Comparison of ENCODE assay signal across 21 mouse cellular contexts in genomic region chr16:38119286-38119685, GRCm38 (mm10). TPM values are rescaled to one million over a fixed set of nuclear protein-coding genes. Genes with fewer than 3 reads are reported as not detected.
DNase-seq lines count a peak whose midpoint lies in the region; ATAC-seq and TF ChIP-seq lines count a peak whose summit lies in the region.
"Had no signal": no experiment of that assay in that cellular context is flagged by ENCODE, and none has a peak within 500 bp of the region (broad histone marks: within the 10 kb centered on the region; RNA-seq: fewer than 3 reads in every experiment).

No protein-coding gene starts in this region.

- peaks cover 11% of the 10 kb centered on the region for H3K4me1 ChIP-seq in kidney, postnatal 0 days (replicated peaks; ENCODE audit: insufficient read depth, low read length)
- H3K4me1 ChIP-seq: limb, embryonic 10.5 days; liver, embryonic 15.5 days had no signal

- H3K36me3 ChIP-seq in kidney, postnatal 0 days (ENCODE audit: insufficient read depth, low read length), result no peaks in the 10 kb centered on the region
- H3K36me3 ChIP-seq: forebrain, embryonic 15.5 days had no signal

- peak; percentile 39 for TF ChIP-seq CTCF in layer of hippocampus, adult 2 months (conservative IDR thresholded peaks at IDR 0.05)
- TF ChIP-seq CTCF in kidney, postnatal 0 days (IDR thresholded peaks at IDR 0.05; ENCODE audit: low read depth), result no peak

- no peaks in the 10 kb centered on the region for H3K9me3 ChIP-seq in kidney, postnatal 0 days (replicated peaks; ENCODE audit: low read length)
- H3K9me3 ChIP-seq: embryonic facial prominence, embryonic 10.5 days; forebrain, embryonic 15.5 days; heart, embryonic 13.5 days; hindbrain, embryonic 13.5 days; limb, embryonic 10.5 days; liver, embryonic 15.5 days had no signal

- H3K27me3 ChIP-seq in kidney, postnatal 0 days (ENCODE audit: insufficient read depth, low read length), result no peaks in the 10 kb centered on the region
- H3K27me3 ChIP-seq: forebrain, embryonic 15.5 days; heart, embryonic 13.5 days; hindbrain, embryonic 13.5 days; liver, embryonic 15.5 days had no signal

- no peak for DNase-seq in layer of hippocampus, adult 2 months (ENCODE audit: low spot score in 2 of 2)
- DNase-seq in layer of hippocampus, adult 18-20 months (ENCODE audit: low spot score in 2 of 2), result no peak
- DNase-seq in kidney, adult 18-20 months, result peak; percentile 52
- peak; percentile 40 for DNase-seq in kidney, postnatal 0 days (ENCODE audit: low spot score)
- DNase-seq in adrenal gland, adult 8-10 months, result no peak
- no peak for DNase-seq in lung, postnatal 36 days
- no peak for DNase-seq in adrenal gland, postnatal 10 days
- DNase-seq: cerebellum, adult 11 months; cerebellum, adult 9-11 months; gastrocnemius, postnatal 10 days; heart, postnatal 14 days; liver; right cerebral cortex, postnatal 14 days had no signal

- no peak overlapping the region for H3K4me3 ChIP-seq in layer of hippocampus, adult 2 months
- no peak overlapping the region for H3K4me3 ChIP-seq in kidney, postnatal 0 days (replicated peaks; ENCODE audit: low read depth, low read length)
- H3K4me3 ChIP-seq: embryonic facial prominence, embryonic 10.5 days; forebrain, embryonic 15.5 days; heart, embryonic 13.5 days; hindbrain, embryonic 13.5 days; limb, embryonic 10.5 days; liver, embryonic 15.5 days had no signal

- no peak overlapping the region for H3K4me2 ChIP-seq in kidney, postnatal 0 days (ENCODE audit: low read length)
- H3K4me2 ChIP-seq: forebrain, embryonic 15.5 days; heart, embryonic 13.5 days; hindbrain, embryonic 13.5 days; liver, embryonic 15.5 days had no signal

- WGBS in kidney, postnatal 0 days, result 71% methylated on average over 5 of the region's 5 CpGs

- H3K9ac ChIP-seq in kidney, postnatal 0 days (ENCODE audit: low read depth, low read length), result no peak overlapping the region
- H3K9ac ChIP-seq: forebrain, embryonic 15.5 days; heart, embryonic 13.5 days; hindbrain, embryonic 13.5 days; liver, embryonic 15.5 days had no signal

- peak; percentile 46; the same call in 1 of the 2 replicates for ATAC-seq in kidney, postnatal 0 days (replicated peaks; ENCODE audit: low FRiP score, low read depth)
- ATAC-seq: forebrain, embryonic 15.5 days had no signal

- no peak overlapping the region for H3K27ac ChIP-seq in layer of hippocampus, adult 2 months
- H3K27ac ChIP-seq in kidney, postnatal 0 days, result no peak overlapping the region
- H3K27ac ChIP-seq: embryonic facial prominence, embryonic 10.5 days; forebrain, embryonic 15.5 days; heart, embryonic 13.5 days; hindbrain, embryonic 13.5 days; limb, embryonic 10.5 days; liver, embryonic 15.5 days; macrophage; stomach, postnatal 0 days had no signal

RNA-seq across cellular contexts. Expression of gene Gsk3b, which starts 30.5 kb away (rescaled TPM):
- 100 to 1,000 TPM; 152 to 153 TPM for total RNA-seq in layer of hippocampus, adult 2 months (2021)
- total RNA-seq in layer of hippocampus, adult 18-20 months (2021), result 100 to 1,000 TPM; 145 to 146 TPM
- polyA plus RNA-seq in kidney, postnatal 0 days (2015; fragmentation: Nextera tagmentation; extraction: Ambion mirVana), result 43.8 and 48.7 TPM in 2 replicates
- 10 to 100 TPM; 67.6 to 79.6 (median 72.0) TPM for total RNA-seq in adrenal gland, adult 8-10 months (2022)
- total RNA-seq in adrenal gland, postnatal 10 days (2021), result 10 to 100 TPM; 52.5 to 69.5 TPM

Comparison
In these comparisons a context has a peak if more than half of its experiments do, and no peak if none do; other contexts are left out.
1. DNase-seq: peak in kidney, adult 18-20 months (single experiment) and kidney, postnatal 0 days (single experiment); none in layer of hippocampus, adult 2 months (0 of 2), layer of hippocampus, adult 18-20 months (0 of 2), adrenal gland, adult 8-10 months (single experiment), lung, postnatal 36 days (single experiment) and adrenal gland, postnatal 10 days (single experiment).